Mouse (Mus musculus): ENCODE measurements at regions not wholly inside any gene's neighbourhood (a gene's known extent, or its start where the extent isn't known, plus 50 kb on each side); places are given as distances from the start of the nearest gene placed in this dataset.
"Not testable (repeated sequence)": the region's sequence is repeated elsewhere in the genome, so short reads cannot be mapped to it uniquely, and the experiment has no call there.

- no peak for DNase-seq (ENCODE audit: low spot score in 2 of 2)
Observed at GRCm38 (mm10) chr6:100425551-100425950, 138.3 kb upstream of the Rybp start.

- no peak for DNase-seq (ENCODE audit: low spot score in 2 of 2)
Observed at GRCm38 (mm10) chr6:100424788-100425403, 137.6 kb upstream of the Rybp start.

- DNase-seq (ENCODE audit: low spot score in 2 of 2) = no peak
Observed at GRCm38 (mm10) chr6:100424181-100424580, 136.9 kb upstream of the Rybp start.

- DNase-seq (ENCODE audit: low spot score in 2 of 2) = no peak
Observed at GRCm38 (mm10) chr6:100423636-100424035, 136.4 kb upstream of the Rybp start.

GRCm38 (mm10) chr6:100422603-100423002 is 135.3 kb upstream of the Rybp start:
- DNase-seq (ENCODE audit: low spot score in 2 of 2) = no peak

- no peak for DNase-seq (ENCODE audit: low spot score in 2 of 2)
Observed at GRCm38 (mm10) chr6:100421706-100422578, 134.7 kb upstream of the Rybp start.

- DNase-seq (ENCODE audit: low spot score in 2 of 2) = no peak
Observed at GRCm38 (mm10) chr6:100420602-100421001, 133.3 kb upstream of the Rybp start.

- DNase-seq (ENCODE audit: low spot score in 2 of 2) = no peak
Observed at GRCm38 (mm10) chr6:100419782-100420540, 132.7 kb upstream of the Rybp start.

GRCm38 (mm10) chr6:100416046-100416445 is 128.8 kb upstream of the Rybp start:
- DNase-seq (ENCODE audit: low spot score in 2 of 2) = no peak

- DNase-seq (ENCODE audit: low spot score in 2 of 2) = no peak
Observed at GRCm38 (mm10) chr6:100415514-100415913, 128.2 kb upstream of the Rybp start.

- no peak for DNase-seq (ENCODE audit: low spot score in 2 of 2)
Observed at GRCm38 (mm10) chr6:100414836-100415235, 127.6 kb upstream of the Rybp start.

GRCm38 (mm10) chr6:100412486-100412885 is 125.2 kb upstream of the Rybp start:
- DNase-seq (ENCODE audit: low spot score in 2 of 2) = no peak

GRCm38 (mm10) chr6:100411968-100412367 is 124.7 kb upstream of the Rybp start:
- DNase-seq (ENCODE audit: low spot score in 2 of 2) = no peak

- DNase-seq (ENCODE audit: low spot score in 2 of 2) = no peak
Observed at GRCm38 (mm10) chr6:100410067-100410631, 122.9 kb upstream of the Rybp start.

- no peak for DNase-seq (ENCODE audit: low spot score in 2 of 2)
Observed at GRCm38 (mm10) chr6:100408826-100409225, 121.5 kb upstream of the Rybp start.

- DNase-seq (ENCODE audit: low spot score in 2 of 2) = no peak
Observed at GRCm38 (mm10) chr6:100406504-100406903, 119.2 kb upstream of the Rybp start.

GRCm38 (mm10) chr6:100404161-100404560 is 116.9 kb upstream of the Rybp start:
- DNase-seq (ENCODE audit: low spot score in 2 of 2) = no peak

GRCm38 (mm10) chr6:100402716-100403115 is 115.4 kb upstream of the Rybp start:
- DNase-seq (ENCODE audit: low spot score in 2 of 2) = no peak

- DNase-seq (ENCODE audit: low spot score in 2 of 2) = no peak
Observed at GRCm38 (mm10) chr6:100401728-100402127, 114.4 kb upstream of the Rybp start.

- DNase-seq (ENCODE audit: low spot score in 2 of 2) = not testable (repeated sequence)
Observed at GRCm38 (mm10) chr6:100399387-100399786, 112.1 kb upstream of the Rybp start.
